Mouse (Mus musculus): ENCODE measurements around the gene Kcnip3. TPM values are rescaled to one million over a fixed set of nuclear protein-coding genes. Genes with fewer than 3 reads are reported as not detected.

The Kcnip3 gene
- total RNA-seq, 2 experiments from 2014 or later, result 32.3 to 36.6 TPM

DNA sequence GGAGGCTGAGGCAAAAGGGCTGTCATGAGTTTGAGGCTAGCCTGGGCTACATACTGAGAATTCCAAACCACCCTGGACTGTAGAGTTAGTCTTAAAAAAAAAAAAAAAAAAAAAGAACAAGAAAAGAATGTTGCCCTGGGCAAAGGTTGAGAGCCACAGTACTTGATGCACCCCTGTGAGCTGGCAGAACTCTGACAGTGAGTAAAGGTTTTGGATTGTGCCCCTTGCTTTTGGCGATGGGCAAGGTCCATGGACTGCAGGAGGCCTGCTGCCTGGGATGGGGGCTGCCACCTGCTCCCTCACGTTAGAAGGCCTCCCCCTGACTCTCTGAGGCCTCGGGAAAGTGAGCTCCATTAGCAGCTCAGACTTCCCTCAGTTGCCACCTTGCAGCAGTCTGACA is 105.2 kb downstream of the Kcnip3 start:
- no peak for DNase-seq
- intact Hi-C loops (cut with DNase I), result no loop called here

DNA sequence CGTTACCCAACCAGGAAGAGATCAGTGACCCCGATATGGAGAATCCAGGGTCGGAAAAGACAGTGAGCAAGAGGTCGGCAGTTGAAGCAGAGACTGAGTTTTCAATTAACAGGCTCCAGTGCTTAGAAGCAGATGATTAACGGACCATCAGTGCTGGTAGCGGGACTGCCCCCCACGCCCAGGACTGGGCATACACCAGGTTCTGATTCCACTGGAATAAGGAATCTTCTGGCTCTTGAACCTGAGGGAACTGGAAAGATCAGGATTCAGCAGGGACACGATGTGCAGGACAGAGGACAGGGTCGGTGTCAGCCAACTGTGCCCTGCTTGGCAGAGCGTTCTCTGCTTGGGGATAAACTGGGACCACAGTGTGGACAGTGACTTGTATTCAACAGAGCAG is 106.1 kb downstream of the Kcnip3 start:
- intact Hi-C loops (cut with DNase I), result no loop called here
- no peak for DNase-seq

DNA sequence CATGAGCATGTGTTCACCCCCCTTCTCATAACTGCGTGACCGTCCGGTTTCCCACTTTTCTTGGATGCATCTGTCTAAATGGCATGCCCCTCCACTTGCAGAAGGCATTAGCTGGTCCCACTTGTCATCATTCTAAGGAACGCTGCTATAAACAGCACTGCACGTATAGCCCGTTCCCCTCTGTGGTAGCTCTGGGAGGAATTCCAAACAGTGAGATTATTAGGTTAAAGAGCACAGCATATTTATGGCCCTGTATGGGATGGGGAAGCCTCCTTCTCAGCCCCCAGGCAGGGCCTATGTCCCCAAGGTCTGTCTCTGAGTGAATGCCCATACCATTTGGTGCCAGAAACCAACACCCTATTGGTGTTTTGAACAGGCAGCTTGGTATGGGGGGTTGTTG is 110.8 kb downstream of the Kcnip3 start:
- intact Hi-C loops (cut with DNase I), result no loop called here

More for the DNA sequence above, 110.8 kb downstream of the Kcnip3 start:
- DNase-seq, result no peak

Other genes starting within 250 kb of the Kcnip3 start
- 1 to 10 TPM; 8.5 to 8.9 TPM for gene Dusp2, start 185.9 kb downstream of the Kcnip3 start, total RNA-seq (2021)
- not detected for gene Astl, start 183.5 kb downstream of the Kcnip3 start, total RNA-seq (2021)
- gene Adra2b, start 158.9 kb downstream of the Kcnip3 start, total RNA-seq (2021), result under 1 TPM; 0.12 to 0.28 TPM
- gene Gpat2, start 96.9 kb downstream of the Kcnip3 start, total RNA-seq (2021), result under 1 TPM; 0.18 to 0.42 TPM
- 10 to 100 TPM; 12.6 to 13.2 TPM for gene Fahd2a, start 77.5 kb downstream of the Kcnip3 start, total RNA-seq (2021)
- not detected for gene Prom2, start 19.4 kb upstream of the Kcnip3 start, total RNA-seq (2021)
- gene Zfp661, start 65.0 kb upstream of the Kcnip3 start, total RNA-seq (2021), result 1 to 10 TPM; 9.2 to 9.5 TPM
- gene Mrps5, start 65.1 kb upstream of the Kcnip3 start, total RNA-seq (2021), result 100 to 1,000 TPM; 106 TPM
- gene Mal, start 134.6 kb upstream of the Kcnip3 start, total RNA-seq (2021), result 1 to 10 TPM; 1.3 to 1.5 TPM
- under 1 TPM; 0.62 to 0.80 TPM for gene Mall, start 207.8 kb upstream of the Kcnip3 start, total RNA-seq (2021)